Mouse (Mus musculus): ENCODE measurements at regions not wholly inside any gene's neighbourhood (a gene's known extent, or its start where the extent isn't known, plus 50 kb on each side); places are given as distances from the start of the nearest gene placed in this dataset.
"Not testable (repeated sequence)": the region's sequence is repeated elsewhere in the genome, so short reads cannot be mapped to it uniquely, and the experiment has no call there.

DNA sequence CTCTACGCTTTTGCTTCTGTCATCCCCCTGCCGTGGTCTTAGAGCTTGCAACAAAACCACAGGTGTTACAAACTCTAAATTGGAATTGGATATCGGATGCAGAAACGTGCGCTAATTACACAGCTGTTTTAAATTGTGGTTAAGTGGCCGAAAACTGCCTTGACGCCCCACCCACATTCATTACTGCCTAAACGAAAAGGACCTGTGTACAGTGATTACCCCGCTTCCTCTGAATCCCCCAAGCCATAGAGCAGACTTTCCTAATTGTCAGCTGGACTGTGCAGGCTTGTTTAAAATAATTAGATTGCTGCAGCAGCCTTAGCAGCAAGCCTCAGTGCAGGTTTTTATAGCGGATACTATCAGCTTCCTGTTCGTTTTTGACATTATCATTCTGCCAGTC is 94.7 kb downstream of the Cxxc4 start:
- ATAC-seq (replicated peaks; ENCODE audit: low FRiP score, low TSS enrichment, poor library complexity, severe bottlenecking), result no peak

DNA sequence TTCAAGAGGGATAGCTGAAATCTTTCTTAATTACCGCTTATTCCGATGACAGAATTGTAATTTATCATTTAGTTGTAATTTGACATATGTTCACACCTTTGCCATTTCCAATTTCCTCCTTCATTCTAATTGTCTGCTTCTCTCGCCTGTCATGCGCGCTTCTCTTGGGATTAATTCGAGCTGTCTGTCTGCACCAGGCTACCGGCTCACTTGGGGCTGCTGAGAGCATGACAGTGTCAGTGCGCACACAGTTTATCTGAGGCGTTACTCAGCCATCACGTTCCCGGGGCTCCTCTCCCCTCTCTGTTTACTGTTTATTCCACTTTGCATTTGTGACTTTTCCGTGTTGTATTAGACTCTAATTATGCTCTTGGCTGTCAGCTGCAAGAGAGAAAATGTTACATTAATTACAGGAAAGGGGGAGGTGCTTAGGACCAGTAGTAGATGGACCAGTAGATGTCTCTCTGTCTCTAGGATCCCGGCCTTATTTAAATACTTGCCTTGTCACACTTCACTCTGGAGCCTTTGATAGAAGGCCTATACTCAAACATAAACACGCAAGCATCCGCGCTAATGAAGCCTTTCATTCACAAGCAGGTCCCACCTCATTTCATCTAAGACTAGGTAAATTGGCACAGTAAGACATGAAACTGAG is 95.3 kb downstream of the Cxxc4 start:
- ATAC-seq (replicated peaks; ENCODE audit: low FRiP score, low TSS enrichment, poor library complexity, severe bottlenecking), result no peak

DNA sequence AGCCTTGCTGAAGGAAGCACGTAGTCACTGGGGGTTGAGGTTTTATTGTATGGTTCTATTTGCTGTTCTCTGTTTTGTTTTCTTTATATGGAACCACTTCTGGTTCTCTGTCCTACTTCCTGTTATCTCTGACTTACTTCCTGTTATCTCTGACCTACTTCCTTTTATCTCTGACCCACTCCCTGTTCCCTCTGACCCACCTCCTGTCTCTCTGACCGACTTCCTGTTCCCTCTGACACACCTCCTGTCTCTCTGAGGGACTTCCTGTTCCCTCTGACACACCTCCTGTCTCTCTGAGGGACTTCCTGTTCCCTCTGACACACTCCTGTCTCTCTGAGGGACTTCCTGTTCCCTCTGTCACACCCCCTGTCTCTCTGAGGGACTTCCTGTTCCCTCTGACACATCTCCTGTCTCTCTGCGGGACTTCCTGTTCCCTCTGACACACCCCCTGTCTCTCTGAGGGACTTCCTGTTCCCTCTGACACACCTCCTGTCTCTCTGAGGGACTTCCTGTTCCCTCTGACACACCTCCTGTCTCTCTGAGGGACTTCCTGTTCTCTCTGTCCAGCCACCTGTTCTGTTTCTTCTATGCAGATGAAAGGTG is 102.9 kb downstream of the Cxxc4 start:
- ATAC-seq (replicated peaks; ENCODE audit: low FRiP score, low TSS enrichment, poor library complexity, severe bottlenecking), result not testable (repeated sequence)

DNA sequence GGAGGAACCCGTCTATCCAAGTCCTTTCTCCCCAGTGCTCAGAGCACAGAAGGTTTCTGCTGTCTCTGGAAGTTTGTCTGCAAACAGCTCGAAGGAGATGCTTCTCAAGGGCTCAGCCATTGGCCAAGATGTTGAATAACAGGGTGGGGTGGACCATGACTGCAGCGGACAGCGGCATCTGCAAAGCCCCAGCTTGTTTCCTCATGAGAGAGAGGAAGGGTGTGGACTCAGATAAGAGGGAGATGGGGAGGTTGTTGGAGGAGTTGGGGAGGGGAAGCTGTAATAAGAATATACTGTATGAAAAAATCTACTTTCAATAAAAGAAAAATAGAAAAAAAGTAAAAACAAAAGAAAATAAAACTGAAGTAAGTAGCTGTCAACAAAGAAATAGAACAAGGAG is 129.7 kb downstream of the Cxxc4 start:
- ATAC-seq (replicated peaks; ENCODE audit: low FRiP score, low TSS enrichment, poor library complexity, severe bottlenecking), result peak; percentile 96

- no peak for ATAC-seq (replicated peaks; ENCODE audit: low FRiP score, low TSS enrichment, poor library complexity, severe bottlenecking)
Measured at GRCm38 (mm10) chr3:134366761-134367160, 130.5 kb downstream of the Cxxc4 start.

DNA sequence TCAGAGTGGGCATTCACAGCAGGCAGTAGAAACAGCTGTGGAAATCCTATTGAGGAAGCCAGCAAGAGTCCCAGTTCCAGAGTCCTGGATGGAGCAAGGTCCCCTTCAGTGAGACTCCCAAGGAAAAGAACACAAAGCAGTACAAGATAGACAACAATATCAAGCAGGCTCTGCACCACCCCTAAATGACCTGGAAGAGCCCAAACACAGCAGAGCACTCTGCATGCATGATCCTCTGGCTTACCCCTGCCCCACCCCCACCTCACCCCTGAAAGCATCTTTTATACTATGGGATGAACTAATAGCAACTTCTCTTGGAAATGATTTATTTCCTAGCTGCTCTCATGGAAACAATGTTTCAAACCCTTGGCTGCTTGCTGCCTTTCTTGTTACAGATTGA is 132.3 kb downstream of the Cxxc4 start:
- no peak for ATAC-seq (replicated peaks; ENCODE audit: low FRiP score, low TSS enrichment, poor library complexity, severe bottlenecking)

DNA sequence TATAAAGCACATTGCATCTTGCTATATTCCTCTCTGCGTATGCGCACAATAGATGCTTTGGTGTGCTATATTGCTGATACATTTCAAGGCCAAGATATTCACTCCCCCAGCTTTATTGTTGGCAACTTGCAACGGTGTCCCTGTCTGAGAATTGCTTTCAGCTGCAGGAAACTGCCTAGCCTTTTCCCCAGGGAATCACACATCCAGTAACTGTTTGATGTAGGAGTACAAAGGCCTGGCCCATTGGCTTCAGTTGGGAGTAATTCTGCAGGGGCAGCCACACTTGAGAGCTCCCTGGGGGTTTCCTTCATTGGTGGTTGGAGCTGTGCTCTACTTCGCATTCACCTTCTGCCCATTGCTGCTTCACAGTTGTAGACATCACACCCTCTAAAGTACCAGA is 132.8 kb downstream of the Cxxc4 start:
- ATAC-seq (replicated peaks; ENCODE audit: low FRiP score, low TSS enrichment, poor library complexity, severe bottlenecking), result no peak

DNA sequence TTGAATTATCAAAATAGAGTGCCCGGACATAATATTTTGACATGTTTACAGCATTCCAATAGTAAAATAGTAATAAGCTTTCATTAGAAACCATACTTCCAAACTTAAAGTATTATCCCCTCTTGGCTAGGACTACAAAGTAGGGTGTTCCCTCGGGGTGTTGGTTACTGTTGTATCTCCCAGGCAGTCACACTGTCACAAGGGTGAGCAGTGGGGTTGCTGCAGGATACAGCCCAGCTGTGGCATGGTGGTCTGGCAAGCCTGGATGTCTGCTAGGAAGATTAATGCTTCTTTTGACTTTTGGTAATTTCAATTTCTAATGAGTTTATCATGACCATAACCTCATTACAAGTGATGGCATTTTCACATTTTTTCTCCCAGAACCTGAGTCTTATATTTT is 143.3 kb downstream of the Cxxc4 start:
- no peak for ATAC-seq (replicated peaks; ENCODE audit: low FRiP score, low TSS enrichment, poor library complexity, severe bottlenecking)

GRCm38 (mm10) chr3:134390472-134391336 is 154.4 kb downstream of the Cxxc4 start:
- ATAC-seq (replicated peaks; ENCODE audit: low FRiP score, low TSS enrichment, poor library complexity, severe bottlenecking), result no peak

GRCm38 (mm10) chr3:134400395-134401090 is 164.3 kb downstream of the Cxxc4 start:
- ATAC-seq (replicated peaks; ENCODE audit: low FRiP score, low TSS enrichment, poor library complexity, severe bottlenecking), result no peak

DNA sequence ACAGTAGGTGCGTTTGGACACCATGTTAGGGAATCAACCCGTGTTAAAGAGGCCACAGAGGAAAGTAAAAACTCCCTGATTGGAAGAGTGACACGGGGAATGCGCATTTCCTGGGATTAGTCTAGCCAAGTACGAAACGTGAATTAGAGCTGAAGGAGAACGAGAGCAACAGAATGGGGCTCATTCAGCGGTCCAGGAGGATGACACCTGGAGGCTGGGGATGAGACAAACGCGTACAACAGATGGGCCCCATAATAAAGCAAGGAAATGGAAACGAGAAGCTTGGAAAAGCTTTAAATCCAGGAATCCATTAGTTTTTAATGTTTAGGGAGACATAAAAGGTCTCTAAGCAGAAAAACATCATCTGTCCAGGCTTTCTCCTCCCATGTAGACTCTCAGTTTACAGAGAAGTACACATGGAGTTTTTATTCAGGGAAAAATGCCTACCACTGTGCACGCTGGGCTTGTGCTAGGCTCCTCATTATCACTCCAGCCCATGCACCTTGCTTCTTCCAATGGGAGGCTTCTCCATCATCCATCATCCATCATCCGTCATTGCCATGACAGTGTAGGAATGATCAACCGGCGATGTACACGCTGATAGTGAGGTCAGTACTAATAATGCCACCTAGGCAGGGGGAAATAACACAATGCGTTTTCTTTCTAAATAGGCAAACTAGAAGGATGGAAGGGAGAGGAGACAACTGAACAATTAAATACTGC is 179.5 kb downstream of the Cxxc4 start:
- ATAC-seq (replicated peaks; ENCODE audit: low FRiP score, low TSS enrichment, poor library complexity, severe bottlenecking), result no peak

- ATAC-seq (replicated peaks; ENCODE audit: low FRiP score, low TSS enrichment, poor library complexity, severe bottlenecking), result no peak
Measured at GRCm38 (mm10) chr3:134427633-134428032, 191.3 kb downstream of the Cxxc4 start.

- no peak for ATAC-seq (replicated peaks; ENCODE audit: low FRiP score, low TSS enrichment, poor library complexity, severe bottlenecking)
Measured at GRCm38 (mm10) chr3:134466611-134467010, 230.3 kb downstream of the Cxxc4 start.

DNA sequence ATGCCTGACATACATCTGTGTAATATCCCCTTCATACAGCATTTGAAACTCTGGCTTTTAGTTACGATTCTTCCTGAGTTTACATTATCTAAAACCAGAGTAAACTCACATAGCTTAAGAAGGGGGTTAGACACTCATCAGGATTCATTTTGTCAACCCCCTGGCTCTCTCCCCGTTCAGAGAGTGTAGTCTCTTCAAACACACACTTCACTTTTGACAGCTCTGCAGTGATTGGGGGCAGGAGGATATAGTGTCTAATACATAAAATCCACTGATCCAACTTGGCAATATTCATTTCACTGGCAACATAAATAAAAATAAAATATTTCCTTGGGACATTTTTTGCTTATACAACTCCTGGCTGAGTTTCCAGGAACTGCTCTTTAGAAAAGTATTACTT is 251.0 kb downstream of the Cxxc4 start:
- no peak for ATAC-seq (replicated peaks; ENCODE audit: low FRiP score, low TSS enrichment, poor library complexity, severe bottlenecking)

- no peak for ATAC-seq (replicated peaks; ENCODE audit: low FRiP score, low TSS enrichment, poor library complexity, severe bottlenecking)
Measured at GRCm38 (mm10) chr3:134489966-134490543, 253.8 kb downstream of the Cxxc4 start.

- ATAC-seq (replicated peaks; ENCODE audit: low FRiP score, low TSS enrichment, poor library complexity, severe bottlenecking), result no peak
Measured at GRCm38 (mm10) chr3:134509702-134510101, 273.4 kb downstream of the Cxxc4 start.

DNA sequence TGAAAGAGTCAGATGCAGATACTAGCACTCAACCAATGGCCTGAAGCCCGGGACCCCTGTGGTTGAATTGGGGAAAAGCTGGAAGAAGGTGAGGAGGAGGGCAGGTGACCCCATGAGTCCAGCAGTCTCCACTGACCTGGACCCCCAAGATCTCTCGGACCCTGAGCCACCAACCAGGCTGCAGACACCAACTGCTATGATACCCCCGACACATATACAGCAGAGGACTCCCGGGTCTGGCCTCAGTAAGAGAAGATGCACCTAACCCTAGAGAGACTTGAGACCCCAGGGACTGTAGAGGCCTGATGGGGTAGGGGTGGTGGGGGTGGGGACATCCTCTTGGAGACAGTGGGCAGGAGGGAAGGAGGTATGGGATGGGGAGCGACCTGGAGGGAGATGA is 289.5 kb downstream of the Cxxc4 start:
- ATAC-seq (replicated peaks; ENCODE audit: low FRiP score, low TSS enrichment, poor library complexity, severe bottlenecking), result no peak

DNA sequence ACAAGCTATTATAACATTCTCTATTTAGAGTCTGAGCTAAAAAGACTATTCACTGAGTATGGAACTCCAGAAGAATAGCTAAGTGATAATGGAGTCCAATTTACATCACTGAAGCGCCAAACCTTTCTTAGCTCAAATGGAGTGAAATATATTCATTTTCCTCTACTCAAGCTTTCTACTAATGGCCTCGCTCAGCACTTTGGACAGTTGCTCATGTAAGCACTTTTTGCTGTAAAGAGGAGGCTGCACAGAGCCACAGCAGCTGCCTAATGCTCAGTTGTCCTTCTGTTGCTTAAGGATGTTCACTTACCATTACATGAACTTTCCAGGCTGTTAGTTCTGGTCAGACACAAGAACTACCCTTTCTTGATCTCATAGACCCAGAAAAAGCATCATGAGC is 268.7 kb upstream of the Tacr3 start:
- no peak for ATAC-seq (replicated peaks; ENCODE audit: low FRiP score, low TSS enrichment, poor library complexity, severe bottlenecking)

DNA sequence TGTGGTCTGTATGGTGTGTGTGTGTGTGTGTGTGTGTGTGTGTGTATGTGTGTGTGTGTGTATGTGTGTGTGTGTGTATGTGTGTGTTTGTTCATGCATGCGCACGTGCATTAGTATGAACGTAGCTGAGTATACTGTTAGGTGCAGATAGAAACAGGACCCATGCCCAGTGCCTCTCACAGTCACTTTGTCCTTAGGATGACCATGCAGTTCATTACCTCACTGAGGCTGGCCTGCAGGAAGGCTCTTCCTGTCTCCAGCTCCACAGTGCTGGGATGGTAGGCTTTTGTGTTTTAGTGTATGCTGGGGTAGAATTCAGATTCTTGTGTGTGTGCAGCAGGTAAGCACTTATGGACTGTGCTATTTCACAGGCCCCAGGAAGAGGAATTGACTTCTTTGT is 250.0 kb upstream of the Tacr3 start:
- no peak for ATAC-seq (replicated peaks; ENCODE audit: low FRiP score, low TSS enrichment, poor library complexity, severe bottlenecking)

Measured in megakaryocyte-erythroid progenitor cell, adult 5-6 weeks (primary cell).